Mouse (Mus musculus): ENCODE measurements around the gene Map3k20. TPM values are rescaled to one million over a fixed set of nuclear protein-coding genes. Genes with fewer than 3 reads are reported as not detected.

The Map3k20 gene
- polyA plus RNA-seq, 2 experiments: 5.6 to 7.5 TPM

- H3K27me3 ChIP-seq (ENCODE audit: control insufficient read depth, insufficient read depth, low read length): no peaks in the 10 kb centered on the region
- no peak overlapping the region for H3K4me2 ChIP-seq (ENCODE audit: low read depth)
- ATAC-seq (ENCODE audit: insufficient read depth) (no peak), DNase-seq (ENCODE audit: low read depth in 3 of 3, low spot score in 3 of 3) (no peak)
- WGBS (ENCODE audit: insufficient replicate concordance): 55% methylated on average over 2 of the region's 2 CpGs
- H3K9me3 ChIP-seq (ENCODE audit: control insufficient read depth, low read length): no peaks in the 10 kb centered on the region
- H3K4me1 ChIP-seq (replicated peaks; ENCODE audit: control insufficient read depth in 2 of 2, insufficient read depth in 2 of 2, low read length in 1 of 2): peaks cover 0 to 8% of the 10 kb centered on the region in 2 experiments; a peak in 2 of 4 replicates
- H3K4me3 ChIP-seq (ENCODE audit: insufficient read depth in 1 of 2, low read depth in 2 of 2, low read length in 2 of 2): no peak overlapping the region
- H3K36me3 ChIP-seq (replicated peaks; ENCODE audit: control insufficient read depth, insufficient read depth, low read depth): no peaks in the 10 kb centered on the region
- H3K9ac ChIP-seq (replicated peaks): no peak overlapping the region
- H3K27ac ChIP-seq: no peak overlapping the region
- no peak for TF ChIP-seq EP300 (IDR thresholded peaks at IDR 0.05; ENCODE audit: low read depth)
- TF ChIP-seq CTCF (IDR thresholded peaks at IDR 0.05; ENCODE audit: low read depth): no peak
These were observed 35.2 kb downstream of the Map3k20 start for GRCm38 (mm10) chr2:72320661-72321060.

DNA sequence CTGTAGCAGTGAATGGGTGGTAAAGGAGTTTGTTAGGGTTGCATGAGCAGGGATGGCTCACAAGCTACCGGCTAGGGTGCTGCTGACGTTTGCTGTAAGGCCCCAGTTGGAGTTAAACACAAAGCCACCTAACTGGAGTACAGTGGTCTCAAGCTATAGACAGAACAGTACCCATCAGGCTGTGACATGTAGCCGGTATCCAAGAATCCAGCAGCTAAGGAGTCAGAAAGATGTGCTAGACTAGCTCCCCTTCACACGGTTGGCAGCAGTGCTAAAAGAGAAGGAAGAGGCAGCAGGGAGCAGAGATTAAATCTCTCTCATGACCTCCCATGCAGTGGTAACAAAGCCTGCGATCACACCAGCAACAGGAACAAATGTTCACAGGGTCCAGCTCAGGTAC is 36.2 kb downstream of the Map3k20 start:
- H3K4me2 ChIP-seq (ENCODE audit: low read depth): no peak overlapping the region
- 52% methylated on average over 5 of the region's 5 CpGs for WGBS (ENCODE audit: insufficient replicate concordance)
- peaks cover 0 to 8% of the 10 kb centered on the region in 2 experiments; a peak in 2 of 4 replicates for H3K4me1 ChIP-seq (replicated peaks; ENCODE audit: control insufficient read depth in 2 of 2, insufficient read depth in 2 of 2, low read length in 1 of 2)
- ATAC-seq (ENCODE audit: insufficient read depth) (no peak), DNase-seq (ENCODE audit: low read depth in 3 of 3, low spot score in 3 of 3) (no peak)
- no peaks in the 10 kb centered on the region for H3K36me3 ChIP-seq (replicated peaks; ENCODE audit: control insufficient read depth, insufficient read depth, low read depth)
- no peaks in the 10 kb centered on the region for H3K9me3 ChIP-seq (ENCODE audit: control insufficient read depth, low read length)
- TF ChIP-seq EP300 (IDR thresholded peaks at IDR 0.05; ENCODE audit: low read depth): no peak
- no peak for TF ChIP-seq CTCF (IDR thresholded peaks at IDR 0.05; ENCODE audit: low read depth)
- no peak overlapping the region for H3K4me3 ChIP-seq (ENCODE audit: insufficient read depth in 1 of 2, low read depth in 2 of 2, low read length in 2 of 2)
- H3K27ac ChIP-seq: no peak overlapping the region
- H3K27me3 ChIP-seq (ENCODE audit: control insufficient read depth, insufficient read depth, low read length): no peaks in the 10 kb centered on the region
- no peak overlapping the region for H3K9ac ChIP-seq (replicated peaks)

GRCm38 (mm10) chr2:72322681-72323353 is 37.4 kb downstream of the Map3k20 start:
- Histone ChIP-seq H3K36me3 (replicated peaks; ENCODE audit: control insufficient read depth, insufficient read depth, low read depth) (no peaks in the 10 kb centered on the region), H3K27me3 (ENCODE audit: control insufficient read depth, insufficient read depth, low read length) (no peaks in the 10 kb centered on the region), H3K9ac (replicated peaks) (no peak overlapping the region), H3K9me3 (ENCODE audit: control insufficient read depth, low read length) (no peaks in the 10 kb centered on the region), H3K27ac (no peak overlapping the region), H3K4me2 (ENCODE audit: low read depth) (no peak overlapping the region), H3K4me3 (ENCODE audit: insufficient read depth in 1 of 2, low read depth in 2 of 2, low read length in 2 of 2) (no peak overlapping the region), H3K4me1 (replicated peaks; ENCODE audit: control insufficient read depth in 2 of 2, insufficient read depth in 2 of 2, low read length in 1 of 2) (peaks cover 0 to 8% of the 10 kb centered on the region in 2 experiments; a peak in 2 of 4 replicates)
- DNase-seq (ENCODE audit: low read depth in 3 of 3, low spot score in 3 of 3) (no peak), ATAC-seq (ENCODE audit: insufficient read depth) (no peak)
- WGBS (ENCODE audit: insufficient replicate concordance): 39% methylated on average over 11 of the region's 11 CpGs
- no peak for TF ChIP-seq CTCF (IDR thresholded peaks at IDR 0.05; ENCODE audit: low read depth)

GRCm38 (mm10) chr2:72324436-72324835 is 39.0 kb downstream of the Map3k20 start:
- ATAC-seq (ENCODE audit: insufficient read depth): no peak
- WGBS (ENCODE audit: insufficient replicate concordance): 79% methylated on average over 12 of the region's 12 CpGs
- no peaks in the 10 kb centered on the region for H3K36me3 ChIP-seq (replicated peaks; ENCODE audit: control insufficient read depth, insufficient read depth, low read depth)

GRCm38 (mm10) chr2:72326491-72326890 is 41.1 kb downstream of the Map3k20 start:
- no peaks in the 10 kb centered on the region for H3K36me3 ChIP-seq (replicated peaks; ENCODE audit: control insufficient read depth, insufficient read depth, low read depth)
- H3K27ac ChIP-seq: no peak overlapping the region
- no peaks in the 10 kb centered on the region for H3K27me3 ChIP-seq (ENCODE audit: control insufficient read depth, insufficient read depth, low read length)
- H3K4me2 ChIP-seq (ENCODE audit: low read depth): no peak overlapping the region
- no peaks in the 10 kb centered on the region for H3K9me3 ChIP-seq (ENCODE audit: control insufficient read depth, low read length)
- 64% methylated on average over 6 of the region's 6 CpGs for WGBS (ENCODE audit: insufficient replicate concordance)
- H3K4me3 ChIP-seq (ENCODE audit: insufficient read depth in 1 of 2, low read depth in 2 of 2, low read length in 2 of 2): no peak overlapping the region
- H3K4me1 ChIP-seq (replicated peaks; ENCODE audit: control insufficient read depth in 2 of 2, insufficient read depth in 2 of 2, low read length in 1 of 2): no peaks in the 10 kb centered on the region
- no peak for DNase-seq (ENCODE audit: low read depth in 3 of 3, low spot score in 3 of 3)
- no peak for ATAC-seq (ENCODE audit: insufficient read depth)
- no peak for TF ChIP-seq EP300 (IDR thresholded peaks at IDR 0.05; ENCODE audit: low read depth)
- TF ChIP-seq CTCF (IDR thresholded peaks at IDR 0.05; ENCODE audit: low read depth): no peak
- H3K9ac ChIP-seq (replicated peaks): no peak overlapping the region

More at GRCm38 (mm10) chr2:72324436-72324835, 39.0 kb downstream of the Map3k20 start:
- no peak for TF ChIP-seq EP300 (IDR thresholded peaks at IDR 0.05; ENCODE audit: low read depth)
- TF ChIP-seq CTCF (IDR thresholded peaks at IDR 0.05; ENCODE audit: low read depth): no peak
- H3K4me1 ChIP-seq (replicated peaks; ENCODE audit: control insufficient read depth in 2 of 2, insufficient read depth in 2 of 2, low read length in 1 of 2): no peaks in the 10 kb centered on the region
- H3K9me3 ChIP-seq (ENCODE audit: control insufficient read depth, low read length): no peaks in the 10 kb centered on the region
- no peak overlapping the region for H3K4me3 ChIP-seq (ENCODE audit: insufficient read depth in 1 of 2, low read depth in 2 of 2, low read length in 2 of 2)
- no peak overlapping the region for H3K4me2 ChIP-seq (ENCODE audit: low read depth)
- no peak overlapping the region for H3K9ac ChIP-seq (replicated peaks)
- H3K27ac ChIP-seq: no peak overlapping the region
- DNase-seq (ENCODE audit: low read depth in 3 of 3, low spot score in 3 of 3): no peak
- H3K27me3 ChIP-seq (ENCODE audit: control insufficient read depth, insufficient read depth, low read length): no peaks in the 10 kb centered on the region

Data from liver, embryonic 14.5 days (tissue).